Mouse (Mus musculus): ENCODE results near the gene Qrfpr.
A peak's percentile ranks its signal among the peaks of the same experiment; 100 is the strongest.

Qrfpr gene

DNA sequence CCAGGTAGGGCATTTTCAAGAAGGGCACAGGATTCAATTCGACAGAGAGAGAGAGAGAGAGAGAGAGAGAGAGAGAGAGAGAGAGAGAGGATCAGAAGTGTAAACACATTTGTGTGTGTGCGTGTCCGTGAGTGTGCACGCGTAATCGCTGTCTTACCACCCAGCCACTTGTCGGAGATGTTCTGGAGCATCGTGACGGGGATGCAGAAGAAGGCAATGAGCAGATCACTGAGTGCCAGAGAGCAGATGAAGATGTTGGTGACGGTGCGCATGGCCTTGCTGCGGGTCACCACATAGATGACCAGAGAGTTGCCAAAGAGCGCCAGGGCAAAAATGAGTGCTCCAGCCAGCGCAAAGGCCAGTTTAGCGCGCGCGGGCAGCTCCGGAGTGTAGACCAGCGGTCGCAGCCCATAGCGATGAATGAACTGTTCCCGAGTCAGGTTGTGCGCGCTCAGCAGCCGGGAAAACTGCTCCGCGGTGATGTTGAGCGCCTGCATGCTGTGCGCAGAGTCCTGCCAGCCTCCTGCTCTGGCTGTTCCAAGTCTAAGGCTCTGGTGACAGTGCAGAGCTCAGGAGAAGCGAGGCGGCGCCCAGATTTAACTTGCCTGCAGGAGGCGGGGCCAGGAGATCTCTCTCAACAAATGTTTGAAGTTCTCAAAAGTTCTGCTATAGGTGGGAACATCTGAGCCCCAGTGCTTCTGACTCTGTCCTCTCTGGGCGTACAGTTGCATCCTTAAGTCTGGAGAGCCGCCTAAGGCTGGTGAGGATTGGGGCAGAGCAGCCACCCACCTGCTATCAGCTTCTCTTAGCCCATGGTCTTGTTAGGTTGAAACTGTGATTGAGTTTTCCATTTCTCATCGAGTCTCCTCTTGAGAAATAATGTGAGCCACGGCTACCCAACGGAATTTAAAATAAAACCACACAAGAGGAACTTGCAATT, at the start of gene Qrfpr:
Qrfpr (minus strand) TSS at position 571 of the 940 bp plus-strand sequence.
- no peak for DNase-seq

DNA sequence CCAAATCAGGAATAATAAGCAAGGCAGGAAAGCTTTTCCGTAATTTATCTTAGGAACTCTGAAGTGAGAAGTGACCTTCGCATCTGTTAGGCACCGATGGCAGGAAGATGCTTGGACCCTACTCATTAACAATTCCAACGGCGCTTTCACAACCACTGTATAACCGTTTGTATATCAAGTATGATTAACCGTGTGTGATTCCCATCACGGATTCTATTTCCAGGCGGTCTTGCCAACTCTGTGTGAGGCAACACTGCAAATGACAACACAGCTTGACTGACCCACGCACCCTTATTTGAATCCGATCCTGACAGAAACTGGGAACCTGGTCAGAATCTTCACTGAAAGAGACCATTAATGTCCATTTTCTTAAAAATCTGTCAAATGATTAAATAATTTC, 41.8 kb upstream of the Qrfpr start:
- no peak for DNase-seq

DNA sequence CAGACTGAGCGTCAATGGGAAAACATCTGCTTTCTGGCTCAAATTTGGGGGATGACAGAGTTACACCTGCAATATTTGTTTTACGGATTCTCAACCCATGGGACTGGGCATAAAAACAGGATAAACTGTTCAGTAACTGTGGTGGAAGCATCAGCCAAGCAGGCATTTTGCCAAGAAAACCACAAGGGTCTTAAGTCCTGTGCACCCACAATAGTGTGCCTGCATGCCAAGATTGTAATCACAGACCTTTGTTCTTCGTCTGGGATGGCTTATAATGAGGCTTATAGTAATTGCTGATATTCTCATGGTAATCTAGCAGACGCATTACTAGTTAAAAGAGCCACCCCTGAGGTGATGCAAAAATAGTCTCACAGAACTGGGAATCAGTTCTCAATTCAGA, 41.2 kb upstream of the Qrfpr start:
- no peak for DNase-seq

DNA sequence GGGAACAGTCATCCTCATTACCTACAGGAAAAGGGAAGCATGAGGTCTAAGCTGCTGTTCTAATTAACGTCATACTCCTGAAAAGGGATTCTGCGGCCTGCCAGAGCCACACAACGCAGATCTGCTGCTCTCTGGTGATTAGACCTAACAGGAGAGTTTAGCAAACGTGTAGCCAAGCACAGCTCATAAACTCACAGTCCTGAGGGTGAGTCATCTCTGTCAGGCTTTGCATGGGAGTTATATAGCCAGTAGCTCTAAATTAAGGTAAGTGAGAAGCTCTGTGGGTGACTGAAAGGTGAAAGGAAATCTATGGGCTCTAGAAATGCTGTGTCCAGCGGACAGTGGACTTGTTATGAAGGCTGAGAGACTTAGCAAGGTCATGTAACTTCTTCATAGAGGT, 28.5 kb upstream of the Qrfpr start:
- no peak for DNase-seq

DNA sequence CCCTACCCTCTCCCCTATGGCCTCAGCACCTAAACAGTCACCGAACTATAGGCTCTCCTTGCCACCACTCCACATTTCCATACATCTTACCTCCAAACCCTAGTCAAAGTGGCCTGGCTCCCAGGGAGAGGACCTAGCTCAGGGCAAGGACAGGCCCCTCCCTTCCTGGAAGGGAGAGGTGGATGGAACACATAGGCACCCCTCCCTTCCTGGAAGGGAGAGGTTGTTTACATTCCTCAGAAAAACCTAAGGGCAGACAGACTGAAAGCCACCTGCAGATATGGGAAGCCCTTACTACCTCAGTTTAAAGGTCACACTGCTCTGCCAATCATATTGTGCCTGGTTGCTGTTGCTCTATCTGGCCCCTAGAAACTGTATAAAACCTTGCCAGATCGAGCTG, 26.3 kb upstream of the Qrfpr start:
- DNase-seq = no peak

DNA sequence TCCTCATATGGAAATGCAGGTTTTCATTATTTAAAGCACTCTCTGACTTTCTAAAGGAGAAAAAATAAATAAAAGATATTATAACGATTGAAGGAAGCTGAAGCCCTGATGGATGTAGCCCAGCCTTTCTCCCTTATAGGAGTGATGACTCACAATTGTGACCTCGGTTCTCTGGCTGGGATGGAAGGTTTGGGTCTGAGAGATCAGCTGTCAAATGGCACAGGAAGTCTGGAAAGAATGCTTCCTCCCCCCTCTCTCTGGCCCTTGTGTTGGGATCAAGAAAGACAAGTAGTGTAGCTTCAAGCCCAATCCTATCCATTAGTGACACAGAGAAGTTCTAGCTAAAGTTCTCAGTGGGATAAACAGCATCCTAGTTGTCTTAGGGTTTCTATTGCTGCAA, 7.8 kb upstream of the Qrfpr start:
- no peak for DNase-seq

DNA sequence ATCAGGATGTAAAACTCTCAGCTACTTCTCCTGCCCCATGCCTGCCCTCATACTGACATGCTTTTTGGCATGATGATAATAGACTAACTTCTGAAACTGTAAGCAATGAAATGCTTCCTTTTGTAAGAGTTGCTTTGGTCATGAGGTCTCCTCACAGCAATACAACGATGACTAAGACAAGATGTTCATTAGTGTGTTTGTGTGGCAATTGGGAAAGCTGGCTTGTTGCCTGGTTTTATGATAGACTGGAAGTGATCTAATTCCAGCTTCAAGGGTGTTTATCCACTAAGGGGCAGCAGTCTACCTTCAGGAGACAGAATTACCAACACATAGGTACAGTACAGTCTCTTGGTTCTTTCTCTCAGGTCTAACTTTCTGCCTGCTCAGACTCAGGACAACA, 5.1 kb upstream of the Qrfpr start:
- DNase-seq = no peak

DNA sequence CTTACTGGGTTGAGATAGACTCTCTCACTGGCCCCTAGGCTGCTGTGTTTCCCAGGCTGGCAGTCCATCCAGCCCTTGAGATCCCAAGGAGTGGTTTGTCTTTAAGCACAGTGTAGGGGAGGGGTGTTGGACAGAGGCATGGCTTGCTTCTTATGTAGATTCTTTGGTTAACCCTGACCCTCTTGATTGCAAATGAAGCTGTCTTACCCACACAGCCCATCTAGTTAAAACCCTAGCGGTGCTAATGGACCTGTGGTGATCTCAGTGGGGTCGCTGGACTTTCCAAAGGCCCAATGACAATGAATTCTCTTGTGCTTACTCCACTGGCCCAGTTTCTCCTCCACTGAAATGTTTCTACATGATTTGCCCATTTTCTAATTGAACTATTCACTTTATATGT, 1.2 kb upstream of the Qrfpr start:
- DNase-seq = no peak

DNA sequence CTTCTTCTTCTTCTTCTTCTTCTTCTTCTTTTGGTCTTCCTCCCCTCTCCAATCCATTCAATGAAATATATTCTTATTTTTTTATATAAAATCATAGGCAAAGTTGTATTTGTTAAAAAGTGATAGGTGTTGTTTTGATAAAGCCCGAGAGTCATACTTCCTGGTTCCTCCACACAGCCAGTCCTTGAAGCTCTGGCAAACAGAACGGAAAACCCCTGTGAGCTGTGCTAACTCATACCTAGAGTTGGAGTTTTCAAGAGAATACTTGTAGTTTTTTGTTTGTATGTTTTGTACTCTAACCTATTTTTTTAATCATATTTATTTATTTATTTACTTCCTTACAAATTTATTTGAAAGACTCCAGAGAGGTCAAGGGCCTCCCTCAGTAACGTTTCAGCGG, 9.4 kb downstream of the Qrfpr start:
- DNase-seq = no peak

DNA sequence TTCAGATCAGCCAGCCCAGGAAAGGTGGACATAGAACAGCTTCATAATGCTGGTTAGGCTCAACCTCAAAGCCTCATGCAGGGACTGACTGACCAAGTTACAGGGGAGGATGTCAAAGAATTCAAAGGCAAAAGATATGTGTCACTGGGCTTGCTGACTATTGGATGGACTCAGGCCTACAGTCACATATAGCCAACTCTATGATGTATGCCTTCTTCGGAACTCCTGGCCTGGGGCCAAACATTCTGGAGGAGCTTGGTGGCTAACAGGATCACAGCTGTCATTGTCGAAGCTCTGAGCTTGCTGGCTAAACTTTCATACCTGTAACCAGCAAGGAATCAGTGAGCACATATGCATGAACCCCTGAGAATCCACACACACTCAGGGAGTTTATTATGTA, 11.2 kb downstream of the Qrfpr start:
- DNase-seq = no peak

DNA sequence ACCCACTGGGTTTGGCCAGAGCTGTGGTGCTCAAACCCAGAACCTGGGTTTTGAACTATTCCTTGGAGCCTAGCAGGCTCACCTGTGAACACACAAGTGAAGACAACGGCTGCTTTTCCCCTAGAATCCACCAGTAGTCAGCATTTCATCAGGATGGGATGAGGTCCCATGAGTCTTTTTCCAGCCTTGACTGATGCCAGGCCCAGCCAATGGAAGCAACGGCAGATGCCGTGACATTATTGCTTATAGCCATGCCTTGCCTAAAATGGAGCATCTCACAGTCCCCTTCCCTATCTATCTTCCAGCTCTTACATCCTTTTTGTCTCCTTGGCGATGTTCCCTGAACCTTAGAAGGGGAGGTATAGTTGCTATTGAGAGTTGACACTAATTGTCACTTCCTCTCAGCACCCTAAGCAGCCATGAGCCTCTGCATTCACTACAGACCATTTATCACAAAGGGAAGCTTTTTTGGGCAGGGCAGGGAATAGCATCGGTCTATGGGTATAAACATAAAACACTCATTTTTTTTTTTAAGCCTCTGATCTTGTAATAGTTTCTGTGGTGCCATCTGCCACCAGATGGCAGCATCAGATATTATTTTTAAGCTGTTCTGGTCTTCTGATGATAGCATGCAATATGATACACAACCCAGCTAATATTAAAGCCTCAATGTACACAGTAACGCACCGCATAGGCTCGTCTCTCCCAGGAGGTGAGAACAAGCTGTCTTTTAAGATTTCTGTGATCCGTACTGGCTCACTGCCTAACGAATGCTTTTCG, 12.1 kb downstream of the Qrfpr start:
- DNase-seq = peak; percentile 17

DNA sequence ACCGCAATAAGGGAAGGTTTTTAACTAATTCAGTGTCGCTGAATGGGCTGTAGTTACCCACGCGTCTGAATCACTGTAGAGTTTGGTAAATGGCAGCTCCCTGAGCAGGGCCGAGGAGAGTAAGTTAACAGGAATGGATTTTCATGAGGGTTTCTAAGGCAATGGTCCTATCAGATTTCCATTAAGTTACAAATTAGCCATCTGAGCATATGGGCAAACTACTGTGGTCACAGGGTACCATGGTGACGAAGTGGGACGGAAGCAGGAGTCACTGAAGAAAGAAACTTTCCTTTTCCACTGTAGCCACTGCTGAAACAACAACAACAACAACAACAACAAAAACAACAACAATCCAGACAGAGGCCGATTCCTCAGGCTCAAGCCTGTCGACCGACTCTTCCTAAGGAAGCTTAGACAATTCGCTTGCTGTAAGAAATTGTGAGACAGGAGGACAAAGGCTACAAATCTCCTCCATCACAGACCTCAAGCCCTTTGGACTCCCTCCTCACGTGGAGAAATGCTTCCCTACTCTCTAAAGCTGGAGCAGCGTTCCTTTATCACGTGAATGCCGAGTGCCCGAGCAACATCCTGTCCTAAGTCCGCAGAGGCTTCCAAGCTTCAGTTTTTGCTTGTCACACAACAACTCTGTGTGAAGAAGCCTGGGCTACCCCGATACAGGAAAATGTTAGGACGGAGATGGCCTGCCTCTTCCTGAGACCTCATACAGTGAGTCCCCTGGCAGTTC, 14.4 kb downstream of the Qrfpr start:
- no peak for DNase-seq

DNA sequence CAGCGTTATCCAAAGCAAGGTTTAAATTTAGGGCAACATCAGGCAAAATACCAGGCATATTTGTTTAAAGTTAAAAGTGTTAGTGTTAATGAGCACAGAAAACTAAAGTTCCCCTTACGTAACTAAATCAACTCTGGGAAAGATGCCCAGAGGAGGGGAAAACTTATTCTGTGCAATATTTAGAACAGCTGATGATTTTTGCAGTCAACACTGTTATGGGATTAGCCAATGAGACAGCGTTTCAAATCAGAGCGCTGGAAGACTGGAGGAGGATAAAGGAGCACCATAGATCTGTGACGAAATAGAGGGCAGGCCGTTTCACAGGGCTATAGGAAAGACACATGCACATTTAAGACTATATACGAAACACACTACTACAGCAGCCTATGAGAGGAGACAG, 19.2 kb downstream of the Qrfpr start:
- DNase-seq = no peak

DNA sequence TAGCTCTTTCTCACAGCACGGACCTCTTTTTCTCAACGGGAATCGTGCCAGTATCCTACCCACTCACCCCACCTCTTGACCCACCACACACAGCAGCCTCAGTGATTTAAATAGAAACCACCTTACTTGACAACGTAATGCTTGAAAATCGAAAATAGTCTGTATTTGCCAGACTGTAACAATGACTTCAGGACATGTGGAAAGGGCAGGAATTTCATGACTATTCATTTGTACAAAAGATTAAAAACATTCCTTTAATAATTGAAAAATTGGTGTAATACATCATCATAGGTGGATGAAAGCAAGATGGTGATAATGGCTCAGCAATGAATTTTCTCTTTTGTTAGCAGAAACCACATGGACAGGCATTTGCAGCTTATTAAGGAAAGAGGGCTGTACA, 21.0 kb downstream of the Qrfpr start:
- no peak for DNase-seq

DNA sequence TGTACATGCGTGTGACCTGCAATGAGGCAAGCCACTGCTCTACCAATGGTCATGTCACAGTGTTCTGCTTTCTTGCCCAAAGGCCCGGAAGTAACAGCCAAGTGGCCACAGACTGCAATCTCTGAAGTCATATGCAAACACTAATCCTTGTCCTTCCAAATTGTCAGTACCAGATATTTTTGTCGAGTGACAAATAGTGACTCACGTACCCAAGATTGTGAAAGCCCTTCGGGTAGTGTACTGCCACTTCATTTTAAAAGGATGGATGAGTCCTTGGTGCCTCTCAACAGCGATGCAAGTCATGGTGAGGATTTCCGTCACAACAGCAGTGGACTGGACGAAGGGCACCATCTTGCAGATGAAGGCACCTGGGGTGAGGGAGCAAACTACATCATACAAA, 32.9 kb downstream of the Qrfpr start:
- DNase-seq = no peak

DNA sequence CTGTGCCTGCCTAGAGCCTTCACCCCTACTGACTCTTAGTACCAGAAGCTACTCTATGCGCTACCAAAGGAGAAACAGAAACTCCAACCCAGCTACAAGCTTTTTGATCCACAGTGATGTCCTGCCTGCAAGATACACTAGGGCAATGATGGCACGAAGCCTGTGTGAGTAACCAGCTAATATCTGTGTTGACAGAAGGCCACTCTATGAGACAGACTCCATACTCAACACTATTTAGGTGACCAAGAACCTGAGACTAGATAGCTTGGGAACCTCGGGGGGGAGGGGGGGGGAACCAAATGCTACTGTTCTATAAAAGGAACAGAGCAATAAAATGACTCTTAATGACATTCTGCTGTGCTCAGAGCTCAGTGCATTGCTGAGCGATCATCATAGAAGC, 35.6 kb downstream of the Qrfpr start:
- no peak for DNase-seq

DNA sequence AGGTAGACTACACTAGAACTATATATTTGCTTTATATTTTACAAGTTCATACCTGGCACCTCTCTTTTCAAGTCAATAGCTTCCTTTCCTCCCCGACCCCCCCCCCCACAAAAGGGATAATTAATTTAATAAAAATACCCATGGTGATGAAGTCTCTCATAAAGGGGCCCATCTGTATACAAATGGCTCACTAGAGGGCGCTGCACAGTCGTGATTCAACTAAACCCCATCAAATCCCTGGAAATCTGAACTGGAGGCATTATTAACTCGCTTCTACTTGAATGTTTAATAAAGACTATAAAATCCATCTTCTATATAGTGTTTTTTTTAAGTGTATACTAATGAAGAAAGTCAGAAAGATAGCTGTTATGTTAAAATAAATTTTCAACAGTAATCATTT, 40.6 kb downstream of the Qrfpr start:
- peak; percentile 26 for DNase-seq

DNA sequence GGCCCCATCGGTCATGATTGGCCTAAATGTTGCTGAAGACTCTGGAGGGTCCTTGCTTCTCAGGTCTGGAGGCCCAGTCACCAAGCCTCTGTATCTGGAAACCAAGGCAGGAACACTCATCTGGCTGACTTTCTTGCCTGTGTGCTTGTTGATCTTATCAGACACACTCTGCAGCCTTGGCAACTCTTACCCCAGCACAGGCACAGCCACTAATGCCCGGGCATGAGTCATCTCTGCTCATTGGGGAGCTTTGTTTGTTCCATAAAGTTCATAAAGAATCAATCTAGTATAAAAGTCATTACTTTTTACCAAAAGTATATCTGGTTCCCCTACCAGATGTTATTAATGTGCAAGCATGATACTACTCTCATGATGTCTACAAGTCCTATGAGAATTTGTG, 48.4 kb downstream of the Qrfpr start:
- no peak for DNase-seq

DNA sequence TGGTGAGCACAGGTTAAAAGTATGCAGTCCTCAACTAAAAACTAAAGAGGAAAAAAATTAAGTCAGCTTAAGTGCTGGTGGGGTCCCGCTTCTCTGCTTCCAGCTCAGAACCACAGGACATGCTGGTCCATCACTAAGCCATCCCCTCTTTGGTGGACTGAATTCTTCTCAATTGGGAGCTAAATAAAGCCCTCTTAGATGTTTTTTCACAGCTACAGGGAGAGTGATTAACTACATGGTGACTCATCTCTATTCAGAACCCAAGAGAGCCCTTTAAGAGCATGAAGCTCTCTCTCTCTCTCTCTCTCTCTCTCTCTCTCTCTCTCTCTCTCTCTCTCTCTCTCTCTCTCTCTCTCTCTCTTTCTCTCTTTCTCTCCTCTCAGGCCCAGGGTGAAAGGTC, 50.8 kb downstream of the Qrfpr start:
- no peak for DNase-seq

DNA sequence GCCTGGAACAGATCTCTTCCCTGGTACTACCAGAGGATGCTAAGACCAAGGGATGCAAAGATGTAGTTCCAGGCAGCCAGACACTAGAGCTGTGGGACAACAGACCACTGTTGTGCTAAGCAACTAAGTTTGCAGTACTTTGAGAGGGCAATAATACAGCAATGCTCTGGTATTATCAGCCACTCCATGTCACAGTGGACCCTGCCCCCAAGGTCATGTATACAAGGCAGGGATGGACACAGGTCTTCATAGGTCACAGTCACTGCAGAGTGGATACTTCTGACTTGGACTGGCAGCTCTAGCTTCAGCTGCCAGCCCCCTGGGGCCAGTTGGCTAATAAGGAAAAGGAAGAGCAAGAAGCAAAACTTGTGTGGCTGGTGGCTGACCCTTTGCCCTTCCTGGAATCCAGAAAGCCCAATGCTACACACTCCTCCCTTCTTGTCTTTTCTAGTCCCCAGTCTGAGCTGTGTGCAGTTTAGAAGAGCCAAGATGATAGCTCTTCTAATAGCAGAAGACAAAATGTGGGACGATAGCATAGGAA, 51.4 kb downstream of the Qrfpr start:
- DNase-seq = no peak

DNA sequence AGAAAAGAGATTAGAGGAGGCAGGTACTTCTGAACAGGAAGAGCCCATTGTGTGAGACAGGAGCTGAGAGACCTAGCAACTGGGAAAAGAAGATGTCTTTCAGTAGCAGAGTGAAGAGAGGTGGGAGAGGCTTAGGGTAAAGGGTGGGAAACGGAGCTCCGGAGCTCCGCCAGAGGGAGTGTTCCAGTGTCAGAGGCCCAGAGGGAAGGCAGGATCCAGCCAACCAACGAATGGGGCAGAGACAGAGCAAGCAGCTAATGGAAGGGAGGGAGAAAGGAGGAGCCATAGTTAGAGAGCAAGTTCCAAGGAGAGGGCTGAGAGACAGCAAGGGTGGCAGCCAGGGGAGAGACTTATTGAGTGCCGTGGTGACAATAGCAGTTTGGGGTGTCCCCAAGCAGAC, 66.8 kb downstream of the Qrfpr start:
- DNase-seq = no peak

DNA sequence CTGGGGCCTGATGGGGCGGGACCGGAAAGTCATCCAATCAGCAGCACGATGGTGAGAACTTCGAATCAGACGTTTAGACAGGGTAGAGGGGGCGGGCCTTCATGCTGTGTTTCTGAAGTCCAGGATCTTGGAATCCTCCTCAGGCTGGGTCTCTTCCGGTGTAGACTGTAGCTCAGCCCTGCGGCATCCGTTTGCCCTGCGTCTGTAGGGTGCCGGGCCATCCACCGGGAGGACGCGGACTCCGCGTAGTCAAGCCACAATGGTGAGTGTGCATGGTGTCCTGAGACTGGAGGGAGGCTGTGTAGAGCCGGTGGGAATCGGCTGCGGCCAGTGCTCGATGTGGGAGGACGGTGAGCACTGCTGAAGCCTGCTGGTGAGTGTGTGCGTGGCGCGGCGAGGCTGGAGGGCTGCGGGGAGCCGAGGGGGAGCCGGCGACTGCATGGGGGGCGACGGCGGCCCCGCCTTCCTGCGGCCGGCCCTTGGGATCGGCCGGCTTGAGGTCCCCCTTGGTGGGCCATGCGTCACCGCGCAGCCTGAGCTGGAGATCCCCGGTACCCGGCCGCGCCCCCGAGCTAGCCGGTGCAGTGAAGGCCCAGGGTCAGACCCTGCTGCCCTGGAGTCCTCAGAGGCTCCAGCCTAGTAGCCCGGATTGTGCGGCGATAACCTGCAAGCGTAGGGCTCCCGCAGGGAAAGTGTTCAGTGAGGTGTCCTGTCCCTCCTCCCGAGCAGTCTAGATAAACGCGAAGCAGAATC, 71.0 kb downstream of the Qrfpr start, which contains the start of gene D3Ertd254e:
D3Ertd254e (plus strand) TSS at position 84 of the 753 bp plus-strand sequence.
- DNase-seq = peak; percentile 91
